Mouse (Mus musculus) liver, embryonic 12.5 days (tissue): ENCODE results near the gene Ppp5c. TPM values are rescaled to one million over a fixed set of nuclear protein-coding genes. Genes with fewer than 3 reads are reported as not detected.

ENCODE experiments used
- ATAC-seq: fragments of 200-750 bp; cut with Nextera tagmentation; 2 replicates; pipeline ENCODE4 v1.8.0; 2017; ENCODE audit warnings: moderate number of reproducible peaks, mild to moderate bottlenecking, moderate library complexity
- H3K27ac ChIP-seq: fragments of 300-500 bp; sonication (generic); 2 replicates; pipeline ENCODE4 v1.5.1; 2016; ENCODE audit warnings: mild to moderate bottlenecking
- H3K27me3 ChIP-seq: fragments of 300-500 bp; sonication (generic); replicated peaks from 2 replicates; pipeline ENCODE4 v1.6.1; 2016; ENCODE audit warnings: mild to moderate bottlenecking, moderate library complexity
- H3K36me3 ChIP-seq: fragments of 300-500 bp; sonication (generic); 2 replicates; pipeline ENCODE4 v1.6.1; 2016; ENCODE audit warnings: mild to moderate bottlenecking, moderate library complexity
- H3K4me1 ChIP-seq: fragments of 300-500 bp; sonication (generic); 2 replicates; pipeline ENCODE4 v1.6.1; 2016
- H3K4me2 ChIP-seq: fragments of 300-500 bp; sonication (generic); 2 replicates; pipeline ENCODE4 v1.6.1; 2016; ENCODE audit warnings: mild to moderate bottlenecking, moderate library complexity
- H3K4me3 ChIP-seq: fragments of 300-500 bp; sonication (generic); 2 replicates; pipeline ENCODE4 v1.5.1; 2016; ENCODE audit warnings: mild to moderate bottlenecking, moderate library complexity
- H3K9ac ChIP-seq: fragments of 300-500 bp; sonication (generic); 2 replicates; pipeline ENCODE4 v1.6.1; 2016; ENCODE audit warnings: mild to moderate bottlenecking, moderate library complexity
- H3K9me3 ChIP-seq: fragments of 300-500 bp; sonication (generic); replicated peaks from 2 replicates; pipeline ENCODE4 v1.6.1; 2016; ENCODE audit warnings: mild to moderate bottlenecking, moderate library complexity
- WGBS: fragments of 180-500 bp; shearing (Covaris S2); methylation state at CpG from one replicate; pipeline ENCODE4 v1.1.7; 2016; ENCODE audit not compliant: insufficient replicate concordance; 5-methylcytosine and 5-hydroxymethylcytosine counted together
- polyA plus RNA-seq: library from polyadenylated mRNA; unstranded; fragments of >200 nt; fragmentation: Nextera tagmentation; extraction: Ambion mirVana; gene quantifications from 2 replicates; pipeline ENCODE4 v1.2.1, GENCODE M21; 2016

Gene Ppp5c
- polyA plus RNA-seq, 1 experiment from 2014 or later, result 75.2 TPM

DNA sequence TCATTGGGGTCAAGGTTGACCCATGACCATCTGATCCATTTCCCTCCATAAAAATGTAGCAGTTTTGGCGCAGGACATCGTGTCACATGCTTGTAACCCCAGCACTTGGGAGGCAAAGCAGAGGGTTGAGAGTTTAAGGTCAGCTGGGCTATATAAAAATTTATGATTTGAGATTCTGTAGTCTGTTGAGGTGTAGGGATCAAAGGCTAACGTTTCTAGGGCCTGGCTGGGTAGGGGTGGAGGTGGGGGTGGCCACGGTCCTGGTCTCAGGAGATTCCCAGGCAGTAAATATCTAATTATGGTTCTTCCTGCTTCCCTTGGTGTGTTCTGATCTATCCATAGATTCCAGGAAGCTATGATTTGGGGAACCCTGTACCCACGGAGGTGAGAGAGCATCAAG lies 66.0 kb downstream of the Ppp5c start:
- no peak for ATAC-seq
- Histone ChIP-seq H3K27ac (no peak overlapping the region), H3K9ac (no peak overlapping the region), H3K9me3 (no peaks in the 10 kb centered on the region), H3K27me3 (peaks cover 14% of the 10 kb centered on the region), H3K4me3 (no peak overlapping the region), H3K4me1 (no peaks in the 10 kb centered on the region), H3K4me2 (no peak overlapping the region), H3K36me3 (no peaks in the 10 kb centered on the region)
- 59% methylated on average over 5 of the region's 5 CpGs for WGBS

DNA sequence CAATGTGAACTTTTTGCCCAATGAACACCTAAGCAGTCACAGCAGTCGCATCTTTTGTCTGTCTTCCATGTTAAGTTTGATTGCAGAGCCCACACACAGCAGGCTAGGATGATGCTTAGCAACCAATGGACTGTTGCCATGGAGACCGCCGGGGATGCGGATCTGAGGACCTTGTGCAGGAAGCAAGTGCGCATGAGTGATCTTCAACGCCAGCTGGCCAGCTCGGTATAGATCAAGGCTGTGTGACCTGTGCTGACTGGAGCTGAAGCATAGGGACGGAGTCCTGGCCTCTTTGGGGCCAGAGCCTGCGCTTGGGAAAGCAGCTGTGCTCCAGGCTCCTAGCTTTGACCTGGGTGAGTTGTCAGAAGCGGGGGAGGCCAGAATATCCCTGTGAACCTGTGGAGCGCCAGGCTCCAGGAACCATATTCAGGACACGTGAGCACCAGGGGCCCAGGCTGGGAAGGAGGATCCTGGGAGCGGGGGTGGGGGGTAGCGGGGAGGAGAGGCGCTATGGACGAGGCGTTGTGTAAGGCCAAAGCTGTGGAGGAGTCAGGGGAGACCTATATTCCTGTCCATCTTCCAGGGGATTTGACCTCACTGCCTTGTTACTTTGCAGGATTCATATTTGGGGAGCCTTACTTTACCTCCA lies 68.1 kb downstream of the Ppp5c start, which contains the start of gene Pnmal1:
Pnmal1 (plus strand) TSS at position 141 of the 649 bp plus-strand sequence.
- H3K27ac ChIP-seq, result no peak within 1 kb of the TSS
- 30% methylated on average over 17 of the region's 17 CpGs for WGBS
- no peaks in the 10 kb centered on the region for H3K4me1 ChIP-seq
- no peaks in the 10 kb centered on the region for H3K9me3 ChIP-seq
- H3K27me3 ChIP-seq, result peaks cover 14% of the 10 kb centered on the region
- no peaks in the 10 kb centered on the region for H3K36me3 ChIP-seq
- ATAC-seq, result no peak
- H3K4me3 ChIP-seq, result no peak within 1 kb of the TSS
- H3K4me2 ChIP-seq, result no peak within 1 kb of the TSS
- H3K9ac ChIP-seq, result no peak within 1 kb of the TSS

DNA sequence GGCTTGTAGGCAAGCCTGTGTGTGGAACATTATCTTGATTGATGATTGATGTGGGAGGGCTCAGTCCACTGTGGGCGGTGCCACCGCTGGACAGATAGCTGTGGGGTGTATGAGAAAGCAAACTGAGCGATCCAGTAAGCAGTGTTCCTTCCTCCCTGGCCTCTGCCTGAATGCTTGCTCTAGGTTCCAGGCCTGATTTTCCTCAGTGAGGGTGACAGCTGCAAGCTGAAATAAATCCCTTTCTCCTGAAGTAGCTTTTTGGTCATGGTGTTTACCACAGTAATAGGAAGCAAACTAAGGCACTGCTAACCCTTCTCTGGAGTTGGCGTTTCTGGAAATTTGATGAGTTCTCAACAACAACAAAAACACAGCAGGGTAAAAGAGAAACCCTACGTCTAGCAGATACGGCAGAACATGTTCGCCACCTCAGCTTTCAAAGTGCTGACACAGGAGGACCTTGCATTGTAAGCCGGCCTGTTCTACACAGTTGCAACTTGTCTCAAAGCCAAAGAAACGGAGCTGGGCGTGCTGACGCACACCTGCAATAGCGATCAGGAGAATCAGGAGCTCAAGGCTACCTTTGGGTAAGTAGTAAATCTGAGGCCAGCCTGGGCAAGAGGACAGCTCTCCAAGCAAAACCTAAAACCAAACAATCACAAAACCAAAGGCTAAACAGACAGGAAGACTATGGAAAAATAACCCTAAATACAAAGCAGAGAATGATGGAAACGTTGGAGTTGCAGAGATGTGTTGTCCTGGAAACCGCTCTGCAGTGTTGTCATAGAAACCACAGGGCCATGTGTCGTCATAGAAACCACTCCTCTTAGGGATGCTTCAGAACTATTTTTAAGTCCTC lies 71.1 kb downstream of the Ppp5c start:
- H3K4me3 ChIP-seq, result no peak overlapping the region
- peaks cover 14% of the 10 kb centered on the region for H3K27me3 ChIP-seq
- ATAC-seq, result no peak
- no peaks in the 10 kb centered on the region for H3K9me3 ChIP-seq
- no peak overlapping the region for H3K9ac ChIP-seq
- H3K27ac ChIP-seq, result no peak overlapping the region
- WGBS, result 57% methylated on average over 15 of the region's 15 CpGs
- no peaks in the 10 kb centered on the region for H3K36me3 ChIP-seq
- no peak overlapping the region for H3K4me2 ChIP-seq
- no peaks in the 10 kb centered on the region for H3K4me1 ChIP-seq

DNA sequence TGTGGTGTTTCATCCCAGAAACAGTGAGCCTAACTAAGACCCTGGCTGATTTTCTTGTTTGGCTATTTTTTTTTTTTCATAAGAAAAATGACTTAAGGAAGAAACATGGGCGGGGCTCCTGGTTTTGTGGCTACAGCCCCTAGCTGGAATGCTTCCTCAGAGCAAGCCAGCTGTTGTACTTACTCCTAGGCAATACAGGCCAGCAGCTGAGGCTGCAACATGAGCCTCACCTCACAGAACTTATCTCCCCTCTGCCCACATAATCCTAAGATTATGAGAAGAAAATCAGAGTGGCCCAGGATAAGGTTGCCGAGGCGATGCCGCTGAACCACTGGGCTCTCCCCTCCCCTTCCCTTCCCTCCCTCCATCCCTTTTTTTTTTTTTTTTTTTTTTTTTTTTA lies 72.0 kb downstream of the Ppp5c start:
- Histone ChIP-seq H3K27ac (no peak overlapping the region), H3K27me3 (peaks cover 18% of the 10 kb centered on the region), H3K4me2 (no peak overlapping the region), H3K4me3 (no peak overlapping the region), H3K9ac (no peak overlapping the region), H3K9me3 (no peaks in the 10 kb centered on the region), H3K4me1 (peaks cover 6% of the 10 kb centered on the region; the same call in 1 of the 2 replicates), H3K36me3 (no peaks in the 10 kb centered on the region)
- WGBS, result 40% methylated on average over 4 of the region's 4 CpGs
- ATAC-seq, result no peak

Other genes with a start within 250 kb of the Ppp5c start
- gene Slc1a5, start 246.6 kb downstream of the Ppp5c start, polyA plus RNA-seq, result 127 and 128 TPM in 2 replicates
- 61.3 and 63.2 TPM in 2 replicates for gene Strn4, start 212.0 kb downstream of the Ppp5c start, polyA plus RNA-seq
- 14.9 and 16.0 TPM in 2 replicates for gene Fkrp, start 211.2 kb downstream of the Ppp5c start, polyA plus RNA-seq
- 4.4 and 4.7 TPM in 2 replicates for gene Prkd2, start 185.0 kb downstream of the Ppp5c start, polyA plus RNA-seq
- gene Dact3, start 152.6 kb downstream of the Ppp5c start, polyA plus RNA-seq, result 1.5 TPM in 2 replicates
- 0.80 and 1.7 TPM in 2 replicates for gene Gng8, start 136.1 kb downstream of the Ppp5c start, polyA plus RNA-seq
- 0.86 and 1.5 TPM in 2 replicates for gene Ptgir, start 121.4 kb downstream of the Ppp5c start, polyA plus RNA-seq
- gene Calm3, start 103.8 kb downstream of the Ppp5c start, polyA plus RNA-seq, result 91.2 and 94.4 TPM in 2 replicates
- 0.41 and 0.75 TPM in 2 replicates for gene Pnmal2, start 83.2 kb downstream of the Ppp5c start, polyA plus RNA-seq
- gene Pnmal1, start 68.2 kb downstream of the Ppp5c start, polyA plus RNA-seq, result 0.05 and 0.08 TPM in 2 replicates
- gene Gm42372, start 44.8 kb downstream of the Ppp5c start, polyA plus RNA-seq, result 0.07 TPM in 2 replicates
- gene Ccdc8, start 35.2 kb downstream of the Ppp5c start, polyA plus RNA-seq, result 3.8 and 3.9 TPM in 2 replicates
- 21.1 and 22.6 TPM in 2 replicates for gene Hif3a, start 34.5 kb upstream of the Ppp5c start, polyA plus RNA-seq
- gene Psg16, start 46.1 kb upstream of the Ppp5c start, polyA plus RNA-seq, result 0.06 and 0.13 TPM in 2 replicates
- not detected in 2 replicates for gene Ceacam3, start 122.4 kb upstream of the Ppp5c start, polyA plus RNA-seq
- not detected in 2 replicates for gene Psg29, start 175.6 kb upstream of the Ppp5c start, polyA plus RNA-seq